ENCODE assay signal across 13 mouse cellular contexts in the genomic region with DNA sequence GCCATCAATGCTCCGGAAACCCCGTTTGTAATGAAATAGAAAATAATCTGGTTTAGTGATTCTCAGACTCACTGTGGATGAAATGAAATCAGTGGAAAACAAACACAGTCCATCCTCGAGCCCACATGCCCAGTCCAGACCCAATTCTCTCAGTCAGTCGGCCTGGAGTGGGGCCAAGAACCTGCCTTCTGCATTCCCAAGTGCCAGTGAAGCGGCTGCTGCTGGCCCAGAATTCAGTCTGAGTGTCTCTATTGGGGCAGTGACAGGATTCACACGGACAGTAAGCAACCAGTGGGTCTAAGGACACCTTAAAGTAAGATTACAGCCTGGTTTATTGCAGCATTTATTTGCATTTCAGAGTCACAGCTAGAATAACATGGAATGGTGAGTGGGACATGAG. TPM values are rescaled to one million over a fixed set of nuclear protein-coding genes. Genes with fewer than 3 reads are reported as not detected.
DNase-seq lines count a peak whose midpoint lies in the region; ATAC-seq and TF ChIP-seq lines count a peak whose summit lies in the region.
"Had no signal": no experiment of that assay in that cellular context is flagged by ENCODE, and none has a peak within 500 bp of the region (broad histone marks: within the 10 kb centered on the region; RNA-seq: fewer than 3 reads in every experiment).

No protein-coding gene starts in this region.

- no peak overlapping the region for H3K4me3 ChIP-seq in lung, postnatal 0 days (ENCODE audit: low read depth, low read length)
- H3K4me3 ChIP-seq: limb, embryonic 15.5 days; neural tube, embryonic 12.5 days had no signal

- DNase-seq in gastrocnemius, postnatal 14 days = peak; percentile 63
- DNase-seq in gastrocnemius, postnatal 25 days = no peak
- DNase-seq in lung, postnatal 10 days = peak; percentile 64
- no peak for DNase-seq in lung, postnatal 0 days (ENCODE audit: low spot score)
- DNase-seq in cerebellum, adult 11-12 months = peak; percentile 35
- peak; percentile 60 to 70 for DNase-seq in heart, postnatal 10 days
- DNase-seq in natural killer cell, adult 2 months (ENCODE audit: low spot score in 2 of 2) = no peak
- no peak for DNase-seq in embryo, embryonic 10 days (ENCODE audit: low spot score)
- DNase-seq: layer of hippocampus, adult 9-11 months had no signal

- no peak overlapping the region for H3K4me2 ChIP-seq in lung, postnatal 0 days (replicated peaks; ENCODE audit: low read depth, low read length)
- H3K4me2 ChIP-seq: hindbrain, embryonic 14.5 days; limb, embryonic 15.5 days; neural tube, embryonic 12.5 days had no signal

- no peak for TF ChIP-seq CTCF in lung, postnatal 0 days (IDR thresholded peaks at IDR 0.05)

- WGBS in lung, postnatal 0 days = 41% methylated on average over 6 of the region's 6 CpGs

- H3K4me1 ChIP-seq in lung, postnatal 0 days (ENCODE audit: insufficient read depth, low read depth, low read length) = no peaks in the 10 kb centered on the region
- H3K4me1 ChIP-seq: limb, embryonic 15.5 days; neural tube, embryonic 12.5 days had no signal

- intact Hi-C loops in gastrocnemius, postnatal 14 days (cut with DNase I; ENCODE audit: low total_unique reads) = no loop called here
- intact Hi-C loops in heart, postnatal 10 days (cut with DNase I) = no loop called here

- H3K9ac ChIP-seq in lung, postnatal 0 days (replicated peaks; ENCODE audit: low read depth) = no peak overlapping the region
- H3K9ac ChIP-seq: hindbrain, embryonic 14.5 days; limb, embryonic 15.5 days; neural tube, embryonic 12.5 days had no signal

- no peak for TF ChIP-seq EP300 in lung, postnatal 0 days (IDR thresholded peaks at IDR 0.05)

- no peaks in the 10 kb centered on the region for H3K27me3 ChIP-seq in lung, postnatal 0 days (replicated peaks; ENCODE audit: insufficient read depth, low read length)
- H3K27me3 ChIP-seq: limb, embryonic 15.5 days; neural tube, embryonic 12.5 days had no signal

- no peak overlapping the region for H3K27ac ChIP-seq in lung, postnatal 0 days (ENCODE audit: low read length)
- H3K27ac ChIP-seq: hindbrain, embryonic 14.5 days; limb, embryonic 15.5 days; neural tube, embryonic 12.5 days; stomach, postnatal 0 days had no signal

- ATAC-seq in lung, postnatal 0 days = no peak

- no peaks in the 10 kb centered on the region for H3K9me3 ChIP-seq in lung, postnatal 0 days (ENCODE audit: low read length)
- H3K9me3 ChIP-seq: limb, embryonic 15.5 days; neural tube, embryonic 12.5 days had no signal

- H3K36me3 ChIP-seq in lung, postnatal 0 days (ENCODE audit: insufficient read depth, low read length) = no peaks in the 10 kb centered on the region
- H3K36me3 ChIP-seq: limb, embryonic 15.5 days; neural tube, embryonic 12.5 days had no signal

RNA-seq across cellular contexts. Expression of a gene that starts 10.2 kb away (rescaled TPM):
- total RNA-seq in gastrocnemius, postnatal 14 days (2021) = under 1 TPM; 0.11 to 0.18 TPM
- total RNA-seq in gastrocnemius, postnatal 25 days (2021) = not detected
- polyA plus RNA-seq in lung, postnatal 0 days (2015; fragmentation: Nextera tagmentation; extraction: Ambion mirVana) = 0.57 and 0.83 TPM in 2 replicates
- total RNA-seq in heart, postnatal 10 days (2021) = 1 to 10 TPM; 1.5 TPM

RNA-seq across cellular contexts. Expression of a gene that starts 55.2 kb away (rescaled TPM):
- total RNA-seq in gastrocnemius, postnatal 14 days (2021) = 1 to 10 TPM; 4.4 to 5.6 TPM
- 1 to 10 TPM; 5.2 to 5.6 TPM for total RNA-seq in gastrocnemius, postnatal 25 days (2021)
- polyA plus RNA-seq in lung, postnatal 0 days (2015; fragmentation: Nextera tagmentation; extraction: Ambion mirVana) = 91.3 and 104 TPM in 2 replicates
- 10 to 100 TPM; 39.3 to 46.7 TPM for total RNA-seq in heart, postnatal 10 days (2021)

Comparison
In these comparisons a context has a peak if more than half of its experiments do, and no peak if none do; other contexts are left out.
1. DNase-seq: peak in gastrocnemius, postnatal 14 days (single experiment), lung, postnatal 10 days (single experiment), cerebellum, adult 11-12 months (single experiment) and heart, postnatal 10 days (2 of 2); none in gastrocnemius, postnatal 25 days (single experiment), lung, postnatal 0 days (single experiment), natural killer cell, adult 2 months (0 of 2) and embryo, embryonic 10 days (single experiment).
2. RNA of a gene that starts 55.2 kb away (total RNA-seq): 39.3 to 46.7 TPM in heart, postnatal 10 days; 5.2 to 5.6 TPM in gastrocnemius, postnatal 25 days and 4.4 to 5.6 TPM in gastrocnemius, postnatal 14 days; every median in the first group is over 4 times any median in the second.